Mouse (Mus musculus) gonadal fat pad, adult 2 months (tissue): Measurements from ENCODE around the gene Plppr1. TPM values are rescaled to one million over a fixed set of nuclear protein-coding genes. Genes with fewer than 3 reads are reported as not detected.
"Not testable (repeated sequence)": the region's sequence is repeated elsewhere in the genome, so short reads cannot be mapped to it uniquely, and the experiment has no call there.

ENCODE experiments used
- DNase-seq: peaks from one replicate; pipeline ENCODE4 v3.0.0-alpha.2; 2012; ENCODE audit warnings: low read depth
- polyA plus RNA-seq: library from polyadenylated mRNA; depleted of rRNA; stranded (reverse); fragments of >200 nt; gene quantifications from 2 replicates; pipeline ENCODE4 v1.2.3, GENCODE M21; 2012

Plppr1 gene
- polyA plus RNA-seq, 1 experiment = 0.11 TPM

DNA sequence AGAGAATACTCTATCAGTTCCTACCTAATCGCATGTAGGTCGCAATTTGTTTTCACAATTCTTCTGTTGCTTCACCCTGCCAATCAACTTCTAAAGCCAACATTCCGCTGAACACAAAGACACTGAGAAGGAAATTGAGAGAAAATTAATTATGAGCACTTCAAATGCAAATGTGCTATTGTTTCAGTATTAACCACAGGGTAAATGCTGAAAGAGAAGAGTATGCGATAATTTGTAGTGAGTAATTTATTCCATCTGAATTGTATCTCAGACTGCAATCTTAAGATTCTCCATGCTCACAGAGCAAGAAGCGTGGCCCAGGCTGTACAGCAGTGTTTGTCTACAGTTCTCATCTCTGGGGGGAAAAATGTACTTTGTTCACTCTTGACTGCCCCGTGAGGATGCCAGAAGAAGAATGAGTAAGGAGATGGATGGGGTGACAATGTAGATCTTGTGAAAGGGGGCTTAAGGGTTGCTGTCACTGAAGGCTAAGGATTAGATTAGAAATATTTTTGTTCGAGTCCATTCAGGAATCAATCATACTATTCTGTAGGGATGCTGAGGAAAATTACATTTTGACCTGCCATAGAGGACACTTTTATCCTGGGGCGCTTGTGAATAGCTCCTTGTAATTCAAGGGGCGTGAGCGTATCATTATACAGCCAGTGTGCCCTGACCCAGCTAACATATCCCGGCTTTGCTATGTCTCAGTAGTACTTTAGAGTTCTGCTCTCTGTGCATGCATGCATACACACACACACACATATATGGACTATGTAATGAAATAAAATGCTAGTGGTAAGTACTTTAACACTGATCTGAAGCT lies 173.3 kb downstream of the Plppr1 start:
- DNase-seq = no peak

DNA sequence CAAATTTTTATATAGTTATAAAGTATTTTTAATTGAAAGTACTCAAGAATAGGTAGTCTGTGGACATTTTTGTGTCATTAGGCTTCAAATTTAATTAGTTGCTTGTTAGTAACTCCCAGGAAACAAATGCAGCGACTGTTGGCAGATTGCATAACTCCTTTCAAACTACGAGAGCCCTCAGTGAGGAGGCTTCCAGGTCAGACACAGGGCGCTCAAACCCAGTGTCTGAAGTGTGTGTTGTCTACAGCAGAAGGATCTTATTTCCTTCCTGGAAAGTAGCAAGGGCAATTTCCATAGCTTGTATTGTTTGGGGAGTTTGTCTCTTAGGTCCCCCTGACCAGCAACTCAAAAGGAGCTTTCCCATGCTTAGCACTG lies 173.9 kb downstream of the Plppr1 start:
- DNase-seq = no peak

DNA sequence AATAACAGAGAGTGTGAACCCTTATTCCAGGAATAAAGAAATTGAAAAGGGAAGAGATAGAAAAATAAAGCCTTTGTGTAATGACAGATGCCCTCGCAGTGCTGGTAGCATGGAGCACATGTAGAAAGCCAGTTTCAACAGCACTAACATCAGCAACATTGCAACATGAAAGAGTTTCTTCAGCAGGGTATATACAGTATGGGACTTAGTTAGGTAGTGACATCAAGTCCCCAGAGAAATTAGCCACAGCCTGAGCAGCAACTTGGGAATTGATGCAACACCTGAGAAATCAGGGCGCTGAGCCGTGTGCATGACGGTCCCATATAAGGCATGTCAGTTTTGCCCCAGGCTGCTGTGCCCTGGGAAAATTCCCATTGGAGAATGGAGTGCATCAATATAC lies 179.0 kb downstream of the Plppr1 start:
- no peak for DNase-seq

DNA sequence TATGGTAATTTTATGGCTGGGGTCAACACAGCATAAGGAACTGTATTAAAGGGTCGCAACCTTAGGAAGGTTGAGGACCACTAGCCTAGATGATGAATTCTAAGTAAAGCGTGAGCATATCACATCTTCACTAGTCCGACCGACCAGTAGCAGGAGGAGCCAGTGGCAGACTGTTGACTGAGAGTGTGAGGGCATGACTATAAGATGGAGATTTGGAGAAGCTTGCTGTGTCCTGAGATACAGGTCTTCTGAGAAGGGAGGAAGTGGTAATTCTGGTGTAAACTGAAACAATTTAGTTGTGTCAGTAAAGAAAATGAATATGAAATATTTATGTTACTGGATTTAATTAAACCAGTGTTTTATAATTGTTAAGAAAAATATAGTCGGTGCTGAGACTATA lies 180.4 kb downstream of the Plppr1 start:
- DNase-seq = no peak

DNA sequence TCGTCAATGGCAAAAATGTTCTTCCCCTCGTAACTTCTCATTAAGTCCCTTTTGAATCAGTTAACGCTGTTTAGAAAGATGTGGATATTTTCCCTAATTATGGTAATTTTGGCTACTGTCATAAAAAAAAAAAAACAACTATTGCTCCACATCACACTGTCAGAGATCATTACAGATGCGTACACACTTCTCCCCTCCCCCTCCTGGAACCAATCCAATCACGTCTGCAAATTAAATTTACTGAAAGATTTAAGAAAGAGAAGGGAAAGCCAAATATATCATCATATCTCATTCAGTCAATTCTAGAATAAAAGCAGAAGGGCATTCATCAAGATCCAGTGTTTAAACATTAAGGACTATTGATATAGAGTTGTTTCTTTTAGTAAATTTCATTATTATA lies 185.7 kb downstream of the Plppr1 start:
- DNase-seq = no peak

DNA sequence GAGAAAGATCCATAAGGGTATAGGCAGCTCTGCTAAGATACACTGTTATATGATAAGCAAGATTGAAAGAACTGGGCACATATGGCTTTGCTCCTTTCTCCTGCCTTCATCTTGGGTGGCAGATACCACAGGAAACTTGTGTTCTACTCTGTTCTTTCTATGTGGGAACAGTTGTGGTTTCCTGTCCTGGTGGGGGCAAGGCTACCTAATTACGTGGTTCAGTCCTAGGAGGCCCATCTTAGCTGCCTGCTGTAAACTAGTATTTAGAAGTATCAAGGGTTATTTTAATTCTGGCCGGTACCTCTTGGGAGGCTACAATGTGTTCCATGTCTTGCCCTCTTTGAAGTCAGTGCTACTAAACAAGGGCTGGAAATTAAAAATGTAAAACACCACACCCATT lies 186.2 kb downstream of the Plppr1 start:
- DNase-seq = no peak

DNA sequence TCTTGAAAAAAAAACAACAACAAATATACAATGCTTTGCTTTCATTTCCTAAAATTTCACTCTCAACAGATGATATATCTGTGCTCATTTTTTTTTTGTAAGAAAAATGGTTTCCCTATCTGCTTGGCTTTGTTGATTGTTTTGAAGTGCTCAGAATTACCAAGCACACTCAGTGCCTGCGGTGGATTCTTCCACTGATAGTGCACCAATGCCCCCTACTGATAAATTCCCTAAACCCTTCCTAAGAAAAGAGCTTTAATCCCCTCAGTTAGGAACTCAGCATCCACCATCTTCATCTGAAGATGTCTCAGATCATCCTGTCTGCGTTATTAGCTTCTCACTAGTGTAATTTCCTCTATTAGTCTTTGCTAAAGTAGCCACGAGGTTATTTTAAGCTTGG lies 192.2 kb downstream of the Plppr1 start:
- DNase-seq = no peak

DNA sequence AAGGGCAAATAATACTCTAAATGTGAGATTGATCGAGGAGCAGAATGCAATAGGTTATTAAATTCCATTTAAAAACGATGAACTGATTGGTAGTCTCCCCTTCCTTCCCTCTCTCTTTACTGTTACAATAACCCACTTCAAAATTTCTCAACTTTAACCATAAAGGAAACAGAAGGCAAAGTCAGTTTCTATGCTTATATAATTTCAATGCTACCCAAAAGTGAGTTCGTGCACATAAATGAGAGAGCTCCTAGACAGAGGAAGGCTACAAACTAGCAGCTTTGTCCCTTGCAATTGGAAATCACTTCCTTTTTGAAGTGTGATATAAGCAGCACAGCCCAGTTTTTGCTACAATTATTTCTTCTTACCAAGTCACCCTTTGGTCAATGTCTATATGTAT lies 193.1 kb downstream of the Plppr1 start:
- no peak for DNase-seq

DNA sequence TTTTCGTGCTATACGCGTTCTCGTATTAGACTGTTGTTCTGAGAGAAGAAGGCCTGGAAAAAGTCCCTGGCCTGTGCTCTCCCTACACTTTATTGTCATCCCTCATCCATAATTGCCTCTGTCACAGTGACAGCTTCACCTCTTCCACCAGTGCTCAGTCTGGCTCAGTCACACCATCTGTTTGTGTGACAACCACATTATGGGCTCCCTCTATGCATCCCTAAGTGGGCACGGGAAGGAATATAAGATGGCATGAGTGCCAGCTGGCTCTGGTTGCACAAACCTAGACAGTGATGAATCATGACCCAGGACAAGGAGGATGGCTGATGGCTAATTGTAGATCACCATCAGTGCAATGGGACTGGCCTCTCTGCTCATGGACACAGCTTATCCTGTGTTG lies 219.4 kb downstream of the Plppr1 start:
- no peak for DNase-seq

DNA sequence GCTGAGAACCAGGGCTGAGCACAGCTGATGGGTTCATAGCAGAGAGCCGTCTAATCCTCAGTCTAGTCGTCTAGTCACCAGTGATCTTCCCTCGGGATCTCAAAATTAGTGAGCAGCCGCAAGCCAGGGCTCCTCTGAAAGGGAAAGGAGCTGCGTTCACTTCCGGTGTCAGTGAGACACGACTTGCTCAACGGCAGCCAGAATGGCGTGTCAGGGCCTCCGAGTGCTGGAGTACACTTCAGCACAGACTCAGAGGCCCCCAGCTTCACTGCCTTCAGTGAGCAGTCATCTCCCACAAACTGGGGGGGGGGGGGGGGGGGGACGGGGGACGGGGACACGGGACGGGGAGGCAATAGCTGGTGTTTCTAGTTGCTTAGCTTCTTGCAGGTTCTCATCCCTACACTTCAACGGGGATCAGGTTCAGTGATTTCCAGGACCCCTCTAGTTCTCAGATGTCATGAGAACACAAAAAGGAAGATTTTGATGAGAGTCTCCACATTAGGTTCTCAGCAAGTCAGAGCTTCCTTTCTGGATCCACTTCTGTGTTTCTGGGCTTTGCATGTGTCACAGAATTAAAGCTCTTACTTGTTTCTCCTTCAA lies 225.7 kb downstream of the Plppr1 start:
- DNase-seq = no peak

DNA sequence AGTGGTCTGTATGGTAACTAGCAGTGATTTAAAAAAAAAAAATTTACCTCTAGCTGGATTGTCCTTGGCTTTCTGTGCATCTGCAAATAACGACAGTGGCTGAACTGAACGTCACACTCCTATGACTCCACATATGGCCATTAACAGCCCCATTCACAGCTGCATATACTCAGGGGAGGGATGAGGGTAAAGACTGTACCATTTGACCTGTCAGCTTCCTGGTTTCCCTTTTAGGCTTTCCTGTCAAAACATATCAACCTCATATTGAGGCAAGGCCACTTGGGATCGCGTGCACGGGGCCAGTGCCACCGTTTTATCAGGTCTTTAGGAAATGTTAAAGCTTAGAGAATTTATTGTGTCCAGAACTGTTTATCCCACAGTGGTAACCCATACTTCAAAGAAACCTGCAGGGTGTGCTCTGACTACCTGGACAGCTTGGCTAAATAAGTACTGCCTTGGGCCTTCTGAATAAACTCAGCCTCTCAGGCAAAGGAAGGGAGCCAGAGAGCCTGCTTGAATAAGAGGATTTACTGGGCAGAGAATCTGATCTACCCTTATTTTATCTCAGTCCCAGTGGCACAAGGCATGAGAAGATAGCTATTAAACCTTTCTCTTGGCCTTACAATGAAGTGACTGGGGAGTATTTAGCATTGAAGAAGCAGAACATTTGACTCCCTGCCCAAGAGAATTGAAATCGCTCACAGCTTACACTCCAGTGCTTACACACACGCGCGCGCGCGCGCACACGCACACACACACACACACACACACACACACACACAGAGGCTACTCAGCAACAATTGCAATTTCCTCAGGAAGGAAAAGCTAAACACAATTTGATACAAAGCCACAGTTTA lies 226.5 kb downstream of the Plppr1 start:
- no peak for DNase-seq

DNA sequence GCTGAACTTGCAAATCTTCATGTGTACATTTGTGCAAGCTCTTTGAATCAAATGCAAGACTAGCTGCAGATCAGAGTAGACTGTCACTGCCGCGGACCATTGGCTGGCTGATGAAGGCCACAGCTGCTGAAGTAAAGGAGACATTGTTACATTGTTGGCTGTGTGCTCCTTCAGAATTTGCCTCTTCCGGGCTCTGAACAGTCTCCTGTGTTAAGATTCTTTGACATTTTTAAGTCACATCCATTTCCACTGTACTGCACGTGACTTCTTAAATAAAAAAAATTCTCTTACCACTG lies 227.1 kb downstream of the Plppr1 start:
- no peak for DNase-seq

DNA sequence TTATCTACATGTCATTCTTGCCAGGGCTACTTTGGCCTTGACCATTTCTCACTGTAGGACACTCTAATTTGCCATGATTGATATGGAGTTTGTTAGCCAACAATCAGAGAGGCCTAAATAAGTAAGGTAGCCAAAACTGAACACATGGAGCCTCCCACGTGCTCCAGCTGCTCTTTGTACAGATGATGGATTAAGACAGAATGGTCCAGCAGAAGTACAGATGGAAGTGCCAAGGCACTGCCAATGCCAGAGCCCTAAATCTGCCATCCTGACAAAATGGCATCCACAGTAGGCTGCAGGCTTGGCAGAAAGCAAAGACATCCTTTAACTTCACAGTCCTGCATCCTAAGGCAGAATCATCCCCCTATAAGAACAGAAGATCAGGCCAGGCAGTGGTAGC lies 237.4 kb downstream of the Plppr1 start:
- no peak for DNase-seq

DNA sequence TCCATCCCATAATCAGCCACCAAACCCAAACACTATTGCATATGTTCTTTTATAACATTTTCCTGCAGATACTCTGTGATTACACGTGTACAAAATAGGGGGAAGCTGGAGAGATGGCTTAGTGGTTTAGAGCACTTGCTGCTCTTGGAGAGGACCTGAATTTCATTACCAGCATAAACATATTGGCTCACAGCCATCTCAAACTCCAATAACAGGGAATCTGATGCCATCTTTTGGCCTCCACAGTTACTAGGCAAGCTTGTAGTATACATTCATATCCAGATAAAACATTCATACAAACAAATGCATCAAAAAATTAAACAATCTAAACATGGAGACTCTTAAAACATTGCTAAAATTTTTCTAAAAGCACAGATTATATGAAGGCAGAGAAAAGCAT lies 240.5 kb downstream of the Plppr1 start:
- no peak for DNase-seq

DNA sequence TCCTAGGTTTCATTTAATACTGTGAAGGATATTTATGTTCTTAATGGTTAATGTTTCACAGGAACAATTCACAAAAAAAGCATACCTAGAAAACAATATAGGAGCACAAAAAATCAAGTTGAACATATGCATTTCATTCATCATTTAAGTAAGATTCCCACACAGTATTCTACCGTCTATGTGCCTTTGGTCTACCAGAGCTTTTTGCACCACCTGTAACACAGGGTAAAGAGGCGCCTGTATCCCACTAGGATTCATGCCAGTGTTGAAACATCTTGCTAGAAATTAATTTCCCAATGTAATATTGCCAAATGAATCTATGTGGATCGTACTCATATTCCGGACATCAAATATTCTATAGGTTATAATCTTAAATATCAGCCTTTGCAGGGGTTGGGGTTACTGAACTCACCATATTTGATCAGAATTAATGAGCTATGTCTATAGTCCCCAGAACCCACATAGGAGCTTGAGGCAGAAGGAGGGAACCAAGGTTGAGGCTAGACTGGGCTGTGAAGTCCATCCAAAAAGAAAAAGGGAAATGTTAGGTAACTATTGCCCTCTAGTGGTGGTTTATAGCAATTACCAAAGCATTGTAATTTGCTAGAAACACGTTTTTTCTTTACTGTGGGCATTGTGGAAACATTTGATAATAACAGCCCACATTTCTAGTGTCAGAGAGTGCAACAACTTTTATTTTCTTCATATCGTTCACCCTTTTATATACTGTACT lies 263.0 kb downstream of the Plppr1 start:
- DNase-seq = no peak

DNA sequence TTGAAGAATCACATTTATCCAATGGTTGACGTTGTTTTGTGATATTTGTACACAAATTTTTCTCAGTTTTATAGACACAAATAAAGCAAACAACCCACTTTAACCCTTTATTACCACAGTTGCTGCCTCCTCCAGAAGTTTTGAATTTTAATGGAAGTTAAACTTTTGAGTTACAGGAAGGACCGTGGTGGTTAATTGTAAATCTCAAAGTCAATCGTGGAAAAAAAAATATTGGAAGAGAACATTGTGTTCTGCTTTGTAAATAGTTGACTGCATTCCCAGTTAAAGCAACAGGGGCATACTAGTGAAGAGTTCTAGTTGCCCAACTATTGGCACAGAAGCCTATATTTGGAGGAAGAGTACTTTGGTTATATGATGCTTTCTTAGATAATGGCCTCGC lies 278.9 kb downstream of the Plppr1 start:
- DNase-seq = not testable (repeated sequence)

DNA sequence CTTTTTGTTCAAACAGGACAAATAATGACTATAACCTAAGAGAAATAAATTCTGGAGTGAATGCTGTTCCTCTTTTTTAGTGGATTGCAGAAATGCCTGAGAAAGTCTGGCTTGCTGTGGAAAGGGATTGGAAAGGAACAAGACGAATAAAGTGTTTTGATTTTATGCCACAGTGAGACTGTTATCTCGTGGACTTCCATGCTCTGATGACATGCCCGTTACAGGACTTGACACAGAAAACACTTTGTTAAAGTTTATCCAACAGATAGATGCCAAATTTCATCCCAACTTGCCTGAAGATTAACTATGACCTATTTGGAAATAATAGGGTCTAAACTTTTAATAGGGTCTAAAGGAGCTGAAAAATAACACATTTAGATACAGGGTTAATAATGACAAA lies 281.0 kb downstream of the Plppr1 start:
- not testable (repeated sequence) for DNase-seq

DNA sequence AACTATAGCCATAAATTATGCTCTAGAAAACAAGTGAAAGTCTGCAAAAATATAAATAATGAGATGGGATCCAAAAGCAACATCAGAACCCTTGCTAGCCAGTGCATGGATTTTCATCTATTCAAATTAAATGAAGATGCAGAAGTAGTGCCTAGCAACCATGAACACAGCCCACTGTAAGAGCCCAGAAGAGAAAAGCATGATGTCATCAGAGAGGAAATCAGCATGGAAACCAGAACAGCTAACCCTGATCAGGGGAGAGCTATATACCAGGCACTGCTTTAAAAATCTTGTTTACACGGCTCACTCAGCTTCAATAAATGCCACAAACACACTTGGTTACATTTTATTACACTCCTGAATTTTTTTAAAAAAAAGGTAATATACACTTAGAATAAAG lies 288.9 kb downstream of the Plppr1 start:
- not testable (repeated sequence) for DNase-seq

DNA sequence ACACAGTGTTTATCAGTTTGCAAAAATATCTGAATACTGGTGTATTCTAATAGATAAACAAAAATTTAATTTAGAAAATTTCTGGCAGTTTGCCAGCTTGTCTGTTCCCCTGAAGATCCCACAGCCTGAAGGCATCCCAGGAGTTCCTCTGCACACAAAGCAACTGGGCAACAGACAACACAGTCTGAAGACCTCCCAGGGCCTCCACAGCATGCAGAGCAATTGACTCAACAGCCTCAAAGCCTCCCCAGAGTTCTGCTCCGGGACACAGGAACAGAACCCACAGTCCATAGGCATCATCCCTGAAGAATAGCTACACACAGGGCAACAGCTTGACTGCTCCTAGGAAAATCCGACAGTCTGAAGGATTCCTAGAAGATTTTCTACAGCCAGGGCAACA lies 289.6 kb downstream of the Plppr1 start:
- DNase-seq = no peak

DNA sequence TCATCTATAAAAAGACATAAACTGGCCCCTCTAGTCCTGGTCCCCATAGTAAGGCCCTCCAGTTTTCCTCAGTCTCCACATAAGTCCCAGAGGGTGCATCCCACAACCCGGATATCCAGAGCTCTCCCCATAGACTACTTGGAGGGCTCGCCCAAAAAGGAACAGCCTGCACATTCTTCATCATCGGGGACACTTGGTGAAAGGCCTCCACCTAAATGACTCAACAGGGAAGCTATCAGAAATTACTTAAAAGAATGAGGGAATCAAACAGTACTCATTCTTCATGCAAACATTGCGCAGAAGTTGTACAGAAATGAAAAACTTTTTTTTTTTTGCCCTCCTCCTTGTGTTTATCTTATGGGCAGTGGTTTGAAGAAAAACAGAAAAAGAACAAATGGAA lies 291.4 kb downstream of the Plppr1 start:
- no peak for DNase-seq

DNA sequence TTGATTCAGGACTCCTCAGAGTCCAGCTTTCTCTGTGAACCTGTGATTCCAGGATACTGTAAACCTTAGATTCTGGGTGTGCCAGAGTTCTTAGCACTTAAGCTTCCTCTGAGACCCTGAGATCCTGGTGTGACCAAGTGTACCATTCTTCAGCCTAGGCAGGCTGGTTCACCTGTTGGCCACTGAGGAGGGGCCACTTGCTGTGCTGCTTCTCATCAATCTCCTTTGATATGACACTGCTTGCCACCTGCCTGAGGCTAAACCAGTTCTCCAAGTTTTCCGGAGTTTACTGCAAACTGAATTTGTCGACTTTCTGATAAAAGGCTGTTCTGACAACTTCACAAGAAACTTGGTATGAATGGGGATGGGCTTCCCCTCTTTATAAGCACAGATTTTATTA lies 298.0 kb downstream of the Plppr1 start:
- DNase-seq = no peak

DNA sequence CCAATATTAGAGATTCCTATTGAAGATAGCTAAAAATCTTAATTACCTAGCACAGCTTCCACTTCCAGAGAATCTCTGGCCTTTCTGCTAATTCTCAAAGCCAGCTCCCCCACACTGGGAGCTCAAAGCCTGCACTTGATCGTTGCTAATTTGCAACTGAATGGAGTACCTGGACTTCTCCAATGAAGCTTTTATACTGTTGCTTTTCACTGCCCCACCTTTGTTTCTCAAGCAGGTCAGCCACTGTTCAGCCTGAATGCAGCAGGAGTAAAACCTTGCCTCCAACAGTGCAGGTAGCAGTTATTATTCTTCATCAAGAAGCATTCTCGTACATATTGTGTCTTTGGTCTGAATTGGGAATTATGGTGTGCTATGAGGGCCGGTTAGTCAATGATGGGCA lies 309.0 kb downstream of the Plppr1 start:
- not testable (repeated sequence) for DNase-seq
